Mouse (Mus musculus) hindbrain, embryonic 11.5 days (tissue): ENCODE data around the gene Grb14. TPM values are rescaled to one million over a fixed set of nuclear protein-coding genes. Genes with fewer than 3 reads are reported as not detected.

Experiments used
- ATAC-seq: fragments of 200-750 bp; cut with Nextera tagmentation; 2 replicates; pipeline ENCODE4 v1.8.0; 2017; ENCODE audit warnings: mild to moderate bottlenecking, moderate TSS enrichment, moderate library complexity; ENCODE audit not compliant: low FRiP score
- DNase-seq: peaks from one replicate; pipeline ENCODE4 v3.0.0-alpha.2; 2015; ENCODE audit warnings: low spot score
- H3K27ac ChIP-seq: fragments of 300-500 bp; sonication (generic); 2 replicates; pipeline ENCODE4 v1.5.1; 2014; ENCODE audit warnings: mild to moderate bottlenecking, low read depth, low read length
- H3K27me3 ChIP-seq: fragments of 300-500 bp; sonication (generic); 2 replicates; pipeline ENCODE4 v1.6.1; 2014; ENCODE audit warnings: mild to moderate bottlenecking, low read length, moderate library complexity, mixed read lengths; ENCODE audit not compliant: control insufficient read depth, insufficient read depth
- H3K36me3 ChIP-seq: fragments of 300-500 bp; sonication (generic); 2 replicates; pipeline ENCODE4 v1.6.1; 2014; ENCODE audit warnings: mild to moderate bottlenecking, low read length, moderate library complexity, mixed read lengths; ENCODE audit not compliant: control insufficient read depth, insufficient read depth
- H3K4me1 ChIP-seq: fragments of 300-500 bp; sonication (generic); replicated peaks from 2 replicates; pipeline ENCODE4 v1.6.1; 2014; ENCODE audit warnings: low read length, mixed read lengths; ENCODE audit not compliant: control insufficient read depth, insufficient read depth
- H3K4me2 ChIP-seq: fragments of 300-500 bp; sonication (generic); replicated peaks from 2 replicates; pipeline ENCODE4 v1.6.1; 2014; ENCODE audit warnings: mild to moderate bottlenecking, low read depth, low read length
- H3K4me3 ChIP-seq: fragments of 300-500 bp; sonication (generic); 2 replicates; pipeline ENCODE4 v1.5.1; 2014; ENCODE audit warnings: low read depth, low read length
- H3K9ac ChIP-seq: fragments of 300-500 bp; sonication (generic); 2 replicates; pipeline ENCODE4 v1.6.1; 2014; ENCODE audit warnings: low read depth, low read length
- H3K9me3 ChIP-seq: fragments of 300-500 bp; sonication (generic); 2 replicates; pipeline ENCODE4 v1.6.1; 2016; ENCODE audit warnings: low read length; ENCODE audit not compliant: control insufficient read depth
- WGBS: fragments of 180-500 bp; shearing (Covaris S2); extraction: QIAGEN DNeasy Blood & Tissue Kit; methylation state at CpG from one replicate; pipeline ENCODE4 v1.1.7; 2014; 5-methylcytosine and 5-hydroxymethylcytosine counted together
- polyA plus RNA-seq: library from polyadenylated mRNA; unstranded; fragments of >200 nt; fragmentation: Nextera tagmentation; extraction: Ambion mirVana; gene quantifications from 2 replicates; pipeline ENCODE4 v1.2.1, GENCODE M21; 2014

The Grb14 gene
- polyA plus RNA-seq, 1 experiment from 2014 or later = 8.7 TPM

GRCm38 (mm10) chr2:64948418-64949169 is 76.2 kb downstream of the Grb14 start:
- Histone ChIP-seq H3K4me1 (no peaks in the 10 kb centered on the region), H3K4me3 (no peak overlapping the region), H3K36me3 (no peaks in the 10 kb centered on the region), H3K9ac (no peak overlapping the region), H3K27me3 (no peaks in the 10 kb centered on the region), H3K27ac (no peak overlapping the region), H3K4me2 (no peak overlapping the region), H3K9me3 (no peaks in the 10 kb centered on the region)
- ATAC-seq (peak; percentile 78; the same call in 1 of the 2 replicates), DNase-seq (peak; percentile 42)
- WGBS = 84% methylated on average over 12 of the region's 12 CpGs

- H3K36me3 ChIP-seq = no peaks in the 10 kb centered on the region
- no peaks in the 10 kb centered on the region for H3K4me1 ChIP-seq
- 71% methylated on average over 3 of the region's 3 CpGs for WGBS
- DNase-seq (no peak), ATAC-seq (no peak)
- H3K9ac ChIP-seq = no peak overlapping the region
- H3K9me3 ChIP-seq = no peaks in the 10 kb centered on the region
- H3K4me3 ChIP-seq = no peak overlapping the region
- no peak overlapping the region for H3K27ac ChIP-seq
- no peak overlapping the region for H3K4me2 ChIP-seq
- H3K27me3 ChIP-seq = no peaks in the 10 kb centered on the region
Observed at GRCm38 (mm10) chr2:64947484-64947883, 77.3 kb downstream of the Grb14 start.

GRCm38 (mm10) chr2:64920879-64921278 is 103.9 kb downstream of the Grb14 start:
- ATAC-seq (no peak), DNase-seq (no peak)
- 61% methylated on average over 5 of the region's 5 CpGs for WGBS
- no peaks in the 10 kb centered on the region for H3K9me3 ChIP-seq
- no peak overlapping the region for H3K4me2 ChIP-seq
- no peaks in the 10 kb centered on the region for H3K36me3 ChIP-seq
- H3K4me1 ChIP-seq = no peaks in the 10 kb centered on the region
- H3K9ac ChIP-seq = no peak overlapping the region
- H3K27me3 ChIP-seq = no peaks in the 10 kb centered on the region
- H3K4me3 ChIP-seq = no peak overlapping the region
- no peak overlapping the region for H3K27ac ChIP-seq

- H3K36me3 ChIP-seq = no peaks in the 10 kb centered on the region
- WGBS = 59% methylated on average over 6 of the region's 6 CpGs
- peak; percentile 51 for DNase-seq
Observed at GRCm38 (mm10) chr2:64915448-64915847, 109.3 kb downstream of the Grb14 start.

GRCm38 (mm10) chr2:64904877-64905276 is 119.9 kb downstream of the Grb14 start:
- H3K4me1 ChIP-seq = no peaks in the 10 kb centered on the region
- DNase-seq (peak; percentile 37), ATAC-seq (no peak)
- no peak overlapping the region for H3K4me3 ChIP-seq
- no peaks in the 10 kb centered on the region for H3K36me3 ChIP-seq
- H3K9me3 ChIP-seq = no peaks in the 10 kb centered on the region
- H3K9ac ChIP-seq = no peak overlapping the region
- no peak overlapping the region for H3K4me2 ChIP-seq
- WGBS = 92% methylated on average over 5 of the region's 5 CpGs
- H3K27me3 ChIP-seq = no peaks in the 10 kb centered on the region
- no peak overlapping the region for H3K27ac ChIP-seq

More at GRCm38 (mm10) chr2:64915448-64915847, 109.3 kb downstream of the Grb14 start:
- Histone ChIP-seq H3K27me3 (no peaks in the 10 kb centered on the region), H3K4me3 (no peak overlapping the region), H3K27ac (no peak overlapping the region), H3K9me3 (no peaks in the 10 kb centered on the region), H3K9ac (no peak overlapping the region), H3K4me1 (no peaks in the 10 kb centered on the region), H3K4me2 (no peak overlapping the region)
- peak; percentile 75 for ATAC-seq

- ATAC-seq = no peak
- H3K36me3 ChIP-seq = no peaks in the 10 kb centered on the region
- WGBS = 89% methylated on average over 5 of the region's 5 CpGs
- H3K4me2 ChIP-seq = no peak overlapping the region
- H3K9me3 ChIP-seq = no peaks in the 10 kb centered on the region
- H3K27me3 ChIP-seq = no peaks in the 10 kb centered on the region
- H3K4me1 ChIP-seq = no peaks in the 10 kb centered on the region
- no peak overlapping the region for H3K4me3 ChIP-seq
- no peak overlapping the region for H3K9ac ChIP-seq
- H3K27ac ChIP-seq = no peak overlapping the region
- DNase-seq = no peak
Observed at GRCm38 (mm10) chr2:64897844-64898243, 126.9 kb downstream of the Grb14 start.

GRCm38 (mm10) chr2:64893233-64893632 is 131.6 kb downstream of the Grb14 start:
- ATAC-seq = no peak

GRCm38 (mm10) chr2:64887098-64887757 is 137.6 kb downstream of the Grb14 start:
- no peak for ATAC-seq
- 32% methylated on average over 6 of the region's 6 CpGs for WGBS
- Histone ChIP-seq H3K4me3 (no peak overlapping the region), H3K9me3 (no peaks in the 10 kb centered on the region), H3K27me3 (no peaks in the 10 kb centered on the region), H3K36me3 (no peaks in the 10 kb centered on the region), H3K27ac (no peak overlapping the region), H3K9ac (no peak overlapping the region), H3K4me1 (no peaks in the 10 kb centered on the region), H3K4me2 (no peak overlapping the region)
- DNase-seq = peak; percentile 3

More at GRCm38 (mm10) chr2:64893233-64893632, 131.6 kb downstream of the Grb14 start:
- DNase-seq = peak; percentile 14
- Histone ChIP-seq H3K4me1 (no peaks in the 10 kb centered on the region), H3K9me3 (no peaks in the 10 kb centered on the region), H3K4me2 (no peak overlapping the region), H3K4me3 (no peak overlapping the region), H3K36me3 (no peaks in the 10 kb centered on the region), H3K9ac (no peak overlapping the region), H3K27ac (no peak overlapping the region), H3K27me3 (no peaks in the 10 kb centered on the region)
- WGBS = 65% methylated on average over 7 of the region's 7 CpGs

GRCm38 (mm10) chr2:64885696-64886095 is 139.1 kb downstream of the Grb14 start:
- H3K9ac ChIP-seq = no peak overlapping the region
- DNase-seq (no peak), ATAC-seq (no peak)
- no peaks in the 10 kb centered on the region for H3K36me3 ChIP-seq
- H3K4me3 ChIP-seq = no peak overlapping the region
- no peaks in the 10 kb centered on the region for H3K9me3 ChIP-seq
- H3K4me1 ChIP-seq = no peaks in the 10 kb centered on the region
- H3K4me2 ChIP-seq = no peak overlapping the region
- 74% methylated on average over 5 of the region's 5 CpGs for WGBS
- no peak overlapping the region for H3K27ac ChIP-seq
- H3K27me3 ChIP-seq = no peaks in the 10 kb centered on the region
